In genomic region chr7:142918641-142919628, GRCm38 (mm10) we compare ENCODE assay signal across 8 mouse cellular contexts. TPM values are rescaled to one million over a fixed set of nuclear protein-coding genes. Genes with fewer than 3 reads are reported as not detected.
DNase-seq lines count a peak whose midpoint lies in the region; ATAC-seq lines count a peak whose summit lies in the region.

No protein-coding gene starts in this region.

- H3K4me3 ChIP-seq in hindbrain, embryonic 12.5 days = no peak overlapping the region

- no peak overlapping the region for H3K4me2 ChIP-seq in hindbrain, embryonic 12.5 days (replicated peaks)

- no peaks in the 10 kb centered on the region for H3K36me3 ChIP-seq in hindbrain, embryonic 12.5 days

- H3K27me3 ChIP-seq in hindbrain, embryonic 12.5 days = no peaks in the 10 kb centered on the region; the same call in 1 of the 2 replicates

- no peak overlapping the region for H3K9ac ChIP-seq in hindbrain, embryonic 12.5 days

- ATAC-seq in hindbrain, embryonic 12.5 days (ENCODE audit: low FRiP score) = peak; percentile 86

- no peaks in the 10 kb centered on the region for H3K9me3 ChIP-seq in hindbrain, embryonic 12.5 days (replicated peaks)

- DNase-seq in Muller cell, postnatal 12 days (ENCODE audit: inconsistent ontology term) = peak; percentile 70
- peak; percentile 58 for DNase-seq in cerebellum, adult 9-11 months
- peak; percentile 27 to 77 for DNase-seq in frontal cortex, postnatal 10 days (ENCODE audit: low spot score in 2 of 2)
- peak; percentile 88 to 90 for DNase-seq in layer of hippocampus, postnatal 14 days (ENCODE audit: low spot score in 2 of 2)
- peak; percentile 81 for DNase-seq in lung, postnatal 14 days
- peak; percentile 81 for DNase-seq in retina, postnatal 1 day
- DNase-seq in urinary bladder, adult 18-20 months (ENCODE audit: low spot score in 2 of 2) = peak; percentile 66 to 86

- 34% methylated on average over 8 of the region's 8 CpGs for WGBS in hindbrain, embryonic 12.5 days

- H3K27ac ChIP-seq in hindbrain, embryonic 12.5 days = no peak overlapping the region

- H3K4me1 ChIP-seq in hindbrain, embryonic 12.5 days = peaks cover 9% of the 10 kb centered on the region

RNA-seq across cellular contexts. Expression of gene Th, which starts 12.0 kb away (rescaled TPM):
- 14.9 and 15.1 TPM in 2 replicates for polyA plus RNA-seq in hindbrain, embryonic 12.5 days (2016; fragmentation: Nextera tagmentation; extraction: Ambion mirVana)
- under 1 TPM; 0.33 to 0.65 TPM for total RNA-seq in layer of hippocampus, postnatal 14 days (2021)

RNA-seq across cellular contexts. Expression of gene Ascl2, which starts 50.1 kb away (rescaled TPM):
- polyA plus RNA-seq in hindbrain, embryonic 12.5 days (2016; fragmentation: Nextera tagmentation; extraction: Ambion mirVana) = 0.41 and 0.56 TPM in 2 replicates
- total RNA-seq in layer of hippocampus, postnatal 14 days (2021) = under 1 TPM in 1 of 2 experiments, not detected in 1; 0.21 TPM
